In genomic region chr9:43310538-43310937, GRCm38 (mm10) we compare ENCODE assay signal across 19 mouse cellular contexts. TPM values are rescaled to one million over a fixed set of nuclear protein-coding genes. Genes with fewer than 3 reads are reported as not detected.
DNase-seq lines count a peak whose midpoint lies in the region; ATAC-seq and TF ChIP-seq lines count a peak whose summit lies in the region.
"Had no signal": no experiment of that assay in that cellular context is flagged by ENCODE, and none has a peak within 500 bp of the region (broad histone marks: within the 10 kb centered on the region; RNA-seq: fewer than 3 reads in every experiment).

TSS of gene Trim29 (plus strand) at chr9:43310848.

- ATAC-seq in embryonic facial prominence, embryonic 12.5 days (ENCODE audit: insufficient number of reproducible peaks, insufficient read depth, low FRiP score, low TSS enrichment): no peak
- peak; percentile 49; the same call in 1 of the 2 replicates for ATAC-seq in intestine, postnatal 0 days
- no peak for ATAC-seq in stomach, embryonic 14.5 days (ENCODE audit: insufficient number of reproducible peaks, insufficient read depth, low FRiP score, low read depth)
- ATAC-seq in CD4-positive, CD25-positive, alpha-beta regulatory T cell, adult 4 months: no peak
- ATAC-seq: forebrain, embryonic 14.5 days; lung, postnatal 0 days; midbrain, embryonic 15.5 days had no signal

- TF ChIP-seq POLR2A in thymus, adult 2 months (IDR thresholded peaks at IDR 0.05; ENCODE audit: control insufficient read depth, extremely low read depth, insufficient read depth, low read length, poor library complexity): no peak

- peak within 1 kb of the TSS; percentile 3; the same call in 1 of the 2 replicates for H3K4me2 ChIP-seq in embryonic facial prominence, embryonic 12.5 days (replicated peaks)
- peak within 1 kb of the TSS; percentile 40 for H3K4me2 ChIP-seq in intestine, postnatal 0 days (replicated peaks; ENCODE audit: low read depth)
- peak within 1 kb of the TSS; percentile 13; the same call in 1 of the 2 replicates for H3K4me2 ChIP-seq in stomach, embryonic 14.5 days (replicated peaks; ENCODE audit: low read depth, low read length)
- H3K4me2 ChIP-seq: heart, embryonic 13.5 days; midbrain, embryonic 15.5 days had no signal

- H3K9me3 ChIP-seq in embryonic facial prominence, embryonic 12.5 days: no peaks in the 10 kb centered on the region
- H3K9me3 ChIP-seq in intestine, postnatal 0 days (ENCODE audit: control insufficient read depth): no peaks in the 10 kb centered on the region
- H3K9me3 ChIP-seq in stomach, embryonic 14.5 days (ENCODE audit: control insufficient read depth, low read depth, low read length): no peaks in the 10 kb centered on the region
- H3K9me3 ChIP-seq: heart, embryonic 13.5 days; hindbrain, embryonic 10.5 days; midbrain, embryonic 15.5 days had no signal

- no peak for TF ChIP-seq CTCF in thymus, adult 2 months (IDR thresholded peaks at IDR 0.05; ENCODE audit: borderline replicate concordance, control insufficient read depth, extremely low read depth, insufficient read depth, low read length, poor library complexity)
- no peak for TF ChIP-seq CTCF in intestine, postnatal 0 days (IDR thresholded peaks at IDR 0.05; ENCODE audit: low read depth)

- H3K36me3 ChIP-seq in thymus, adult 2 months (ENCODE audit: control insufficient read depth, insufficient read depth, low read length): no peaks in the 10 kb centered on the region
- no peaks in the 10 kb centered on the region for H3K36me3 ChIP-seq in embryonic facial prominence, embryonic 12.5 days
- no peaks in the 10 kb centered on the region for H3K36me3 ChIP-seq in intestine, postnatal 0 days (ENCODE audit: control insufficient read depth, insufficient read depth)
- H3K36me3 ChIP-seq in stomach, embryonic 14.5 days (ENCODE audit: control insufficient read depth, insufficient read depth, low read length): no peaks in the 10 kb centered on the region
- H3K36me3 ChIP-seq: heart, embryonic 13.5 days; hindbrain, embryonic 10.5 days; midbrain, embryonic 15.5 days had no signal

- H3K4me1 ChIP-seq in thymus, adult 2 months (replicated peaks; ENCODE audit: control insufficient read depth, insufficient read depth, low read length): no peaks in the 10 kb centered on the region
- H3K4me1 ChIP-seq in embryonic facial prominence, embryonic 12.5 days: peaks cover 9% of the 10 kb centered on the region; the same call in 1 of the 2 replicates
- H3K4me1 ChIP-seq in intestine, postnatal 0 days (replicated peaks; ENCODE audit: control insufficient read depth, insufficient read depth, low read length): 0 out of 2 replicates have a peak, but pooled peaks cover 2% of the 10 kb centered on the region
- H3K4me1 ChIP-seq in stomach, embryonic 14.5 days (ENCODE audit: control insufficient read depth, insufficient read depth, low read length): no peaks in the 10 kb centered on the region
- H3K4me1 ChIP-seq: midbrain, embryonic 15.5 days had no signal

- WGBS in thymus, adult 2 months: 59% methylated on average over 12 of the region's 12 CpGs
- 62% methylated on average over 12 of the region's 12 CpGs for WGBS in embryonic facial prominence, embryonic 12.5 days
- 32% methylated on average over 12 of the region's 12 CpGs for WGBS in intestine, postnatal 0 days
- WGBS in stomach, embryonic 14.5 days: 45% methylated on average over 12 of the region's 12 CpGs

- H3K27ac ChIP-seq in thymus, adult 2 months (ENCODE audit: control insufficient read depth, insufficient read depth, low read length): peak within 1 kb of the TSS; percentile 12; the same call in 1 of the 2 replicates
- no peak within 1 kb of the TSS for H3K27ac ChIP-seq in embryonic facial prominence, embryonic 12.5 days
- no peak within 1 kb of the TSS for H3K27ac ChIP-seq in intestine, postnatal 0 days (ENCODE audit: low read depth, low read length)
- no peak within 1 kb of the TSS; the same call in 1 of the 2 replicates for H3K27ac ChIP-seq in stomach, embryonic 14.5 days (ENCODE audit: low read length)
- H3K27ac ChIP-seq: heart, embryonic 13.5 days; hindbrain, embryonic 10.5 days; liver, embryonic 14.5 days; midbrain, embryonic 15.5 days had no signal

- H3K9ac ChIP-seq in embryonic facial prominence, embryonic 12.5 days: no peak within 1 kb of the TSS
- no peak within 1 kb of the TSS for H3K9ac ChIP-seq in intestine, postnatal 0 days (ENCODE audit: low read depth, low read length)
- H3K9ac ChIP-seq in stomach, embryonic 14.5 days (replicated peaks; ENCODE audit: low read depth, low read length): 0 out of 2 replicates have a peak within 1 kb of the TSS, but pooled peaks have one; percentile 6
- H3K9ac ChIP-seq: heart, embryonic 13.5 days; liver, embryonic 14.5 days; midbrain, embryonic 15.5 days had no signal

- no peaks in the 10 kb centered on the region for H3K27me3 ChIP-seq in thymus, adult 2 months (ENCODE audit: control insufficient read depth, insufficient read depth, low read length)
- H3K27me3 ChIP-seq in embryonic facial prominence, embryonic 12.5 days: no peaks in the 10 kb centered on the region
- no peaks in the 10 kb centered on the region for H3K27me3 ChIP-seq in intestine, postnatal 0 days (replicated peaks; ENCODE audit: control insufficient read depth, insufficient read depth, low read length)
- H3K27me3 ChIP-seq in stomach, embryonic 14.5 days (ENCODE audit: control insufficient read depth, insufficient read depth, low read length): no peaks in the 10 kb centered on the region
- H3K27me3 ChIP-seq: midbrain, embryonic 15.5 days had no signal

- no peak for DNase-seq in thymus, adult 2 months
- DNase-seq in thymus, postnatal 10 days (ENCODE audit: low spot score in 2 of 2): no peak
- DNase-seq in left cerebral cortex, adult 18-20 months (ENCODE audit: low spot score in 2 of 2): no peak
- no peak for DNase-seq in left cerebral cortex, adult 11 months (ENCODE audit: low spot score)
- DNase-seq: B cell, adult 2 months; cerebellum, adult 9-10 months; right cerebral cortex, adult 18-20 months; thymus, postnatal 36 days had no signal

- peak within 1 kb of the TSS; percentile 23 for H3K4me3 ChIP-seq in thymus, adult 2 months (ENCODE audit: control insufficient read depth, insufficient read depth, low read length)
- H3K4me3 ChIP-seq in embryonic facial prominence, embryonic 12.5 days: no peak within 1 kb of the TSS
- no peak within 1 kb of the TSS for H3K4me3 ChIP-seq in intestine, postnatal 0 days (ENCODE audit: low read depth, low read length)
- H3K4me3 ChIP-seq in stomach, embryonic 14.5 days (ENCODE audit: low read depth, low read length): no peak within 1 kb of the TSS
- H3K4me3 ChIP-seq: heart, embryonic 13.5 days; hindbrain, embryonic 10.5 days; midbrain, embryonic 15.5 days had no signal

RNA-seq across cellular contexts. Expression of gene Trim29, which starts in this region (rescaled TPM):
- polyA plus RNA-seq in thymus, adult 2 months (2012; rRNA removed): 30.1 and 35.6 TPM in 2 replicates
- polyA plus RNA-seq in embryonic facial prominence, embryonic 12.5 days (2016; fragmentation: Nextera tagmentation; extraction: Ambion mirVana): 12.3 and 12.9 TPM in 2 replicates
- 0.26 and 0.38 TPM in 2 replicates for polyA plus RNA-seq in intestine, postnatal 0 days (2015; fragmentation: Nextera tagmentation; extraction: Ambion mirVana)
- 24.6 and 27.9 TPM in 2 replicates for polyA plus RNA-seq in stomach, embryonic 14.5 days (2014; fragmentation: Nextera tagmentation; extraction: Ambion mirVana)
- polyA plus RNA-seq in CD4-positive, CD25-positive, alpha-beta regulatory T cell, adult 4 months (2017; shearing (Covaris generic)): not detected
- total RNA-seq in left cerebral cortex, adult 18-20 months (2021): under 1 TPM in 1 of 2 experiments, not detected in 1; 0.30 TPM
- total RNA-seq: megakaryocyte, adult 5-6 weeks had no signal
- polyA plus RNA-seq: forebrain, embryonic 14.5 days had no signal

Comparison
In these comparisons a context has a peak if more than half of its experiments do, and no peak if none do; other contexts are left out.
1. Peak in ATAC-seq and H3K4me2 ChIP-seq in intestine, postnatal 0 days; RNA of the gene not detected or under 1 TPM.